Mouse (Mus musculus) olfactory bulb, adult 2 months (tissue): Measurements from ENCODE around the gene Trpm7. TPM values are rescaled to one million over a fixed set of nuclear protein-coding genes. Genes with fewer than 3 reads are reported as not detected.
"Not testable (repeated sequence)": the region's sequence is repeated elsewhere in the genome, so short reads cannot be mapped to it uniquely, and the experiment has no call there.

Source experiments
- H3K27ac ChIP-seq: fragments of 200-500 bp; 2 replicates; pipeline ENCODE4 v1.5.1; 2012; ENCODE audit warnings: low read depth, low read length; ENCODE audit not compliant: insufficient read depth
- H3K4me1 ChIP-seq: fragments of 200-500 bp; 2 replicates; pipeline ENCODE4 v1.6.1; 2012; ENCODE audit warnings: low read length; ENCODE audit not compliant: control insufficient read depth, insufficient read depth
- H3K4me3 ChIP-seq: fragments of 200-500 bp; 2 replicates; pipeline ENCODE4 v1.5.1; 2012; ENCODE audit warnings: mild to moderate bottlenecking, low read depth, low read length, moderate library complexity; ENCODE audit not compliant: insufficient read depth
- CTCF ChIP-seq: fragments of 200-500 bp; IDR thresholded peaks from 2 replicates; pipeline ENCODE4 v1.5.1; 2012; ENCODE audit warnings: low read depth, mild to moderate bottlenecking, low read length, moderate library complexity; ENCODE audit not compliant: insufficient read depth
- POLR2A ChIP-seq: fragments of 200-500 bp; IDR thresholded peaks from 2 replicates; pipeline ENCODE4 v1.6.1; 2012; ENCODE audit warnings: mild to moderate bottlenecking, low read depth, low read length, moderate library complexity; ENCODE audit not compliant: insufficient read depth
- WGBS: fragments of 180-500 bp; shearing (Covaris S2); methylation state at CpG from one replicate; pipeline ENCODE4 v1.1.7; 2018; 5-methylcytosine and 5-hydroxymethylcytosine counted together
- polyA plus RNA-seq: library from polyadenylated mRNA; stranded (reverse); fragments of >200 nt; gene quantifications from 2 replicates; pipeline ENCODE4 v1.2.4, GENCODE M21; 2012; ENCODE audit warnings: low replicate concordance; ENCODE audit not compliant: missing spikeins, insufficient read depth, insufficient read length

Trpm7 gene
- polyA plus RNA-seq, 1 experiment, result 261 TPM

GRCm38 (mm10) chr2:126891743-126892142 lies 15.7 kb upstream of the Trpm7 start:
- H3K4me3 ChIP-seq, result no peak overlapping the region
- TF ChIP-seq POLR2A (no peak), CTCF (no peak)
- H3K27ac ChIP-seq, result no peak overlapping the region
- no peaks in the 10 kb centered on the region for H3K4me1 ChIP-seq

- Histone ChIP-seq H3K4me1 (no peaks in the 10 kb centered on the region), H3K4me3 (no peak overlapping the region), H3K27ac (no peak overlapping the region)
- TF ChIP-seq CTCF, result no peak
- no peak for TF ChIP-seq POLR2A
- 84% methylated on average over 3 of the region's 3 CpGs for WGBS
Measured at GRCm38 (mm10) chr2:126887141-126887540, 11.1 kb upstream of the Trpm7 start.

DNA sequence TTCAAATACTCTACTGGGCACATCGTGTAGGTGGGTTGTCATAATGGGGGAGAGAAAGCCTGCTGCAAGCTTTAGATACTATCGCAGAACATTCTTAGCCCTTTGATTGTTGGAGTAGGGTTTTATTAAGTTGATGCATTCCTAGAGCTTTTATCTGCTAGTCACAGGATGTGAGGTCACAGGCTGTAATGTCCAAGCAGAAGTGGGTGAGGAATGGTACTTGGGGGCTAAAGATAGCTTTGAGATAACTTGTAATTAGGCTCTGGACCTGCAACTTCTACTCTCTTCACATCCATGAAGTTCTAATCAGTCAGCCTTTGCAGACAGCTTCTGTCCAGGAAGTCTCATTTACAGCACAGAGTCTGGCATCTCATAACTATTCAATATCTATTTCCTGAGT lies 9.8 kb upstream of the Trpm7 start:
- no peaks in the 10 kb centered on the region for H3K4me1 ChIP-seq
- 87% methylated on average over 2 of the region's 2 CpGs for WGBS
- no peak overlapping the region for H3K4me3 ChIP-seq
- no peak overlapping the region for H3K27ac ChIP-seq
- no peak for TF ChIP-seq CTCF
- TF ChIP-seq POLR2A, result no peak

- not testable (repeated sequence) for H3K4me1 ChIP-seq, H3K27ac ChIP-seq, H3K4me3 ChIP-seq
- WGBS, result 72% methylated on average over 2 of the region's 2 CpGs
Measured at GRCm38 (mm10) chr2:126882711-126883110, 6.7 kb upstream of the Trpm7 start.

- peaks cover 2% of the 10 kb centered on the region; the same call in 1 of the 2 replicates for H3K4me1 ChIP-seq
- WGBS, result 96% methylated on average over 1 of the region's 1 CpGs
- TF ChIP-seq POLR2A (no peak), CTCF (no peak)
Measured at GRCm38 (mm10) chr2:126877991-126878390, 2.0 kb upstream of the Trpm7 start.

GRCm38 (mm10) chr2:126875516-126875835 lies 554 bp downstream of the Trpm7 start:
- peak overlapping the region; percentile 92 for H3K4me3 ChIP-seq
- H3K4me1 ChIP-seq, result peaks cover 2% of the 10 kb centered on the region; the same call in 1 of the 2 replicates
- no peak for TF ChIP-seq CTCF
- no peak for TF ChIP-seq POLR2A
- under 1% methylated on average over 18 of the region's 18 CpGs for WGBS
- H3K27ac ChIP-seq, result peak overlapping the region; percentile 89

More at GRCm38 (mm10) chr2:126877991-126878390, 2.0 kb upstream of the Trpm7 start:
- Histone ChIP-seq H3K4me3 (no peak overlapping the region), H3K27ac (no peak overlapping the region)

- H3K4me1 ChIP-seq, result peaks cover 4% of the 10 kb centered on the region; the same call in 1 of the 2 replicates
- 22% methylated on average over 13 of the region's 13 CpGs for WGBS
- H3K4me3 ChIP-seq, result peak overlapping the region; percentile 92
- TF ChIP-seq POLR2A (no peak), CTCF (no peak)
- H3K27ac ChIP-seq, result peak overlapping the region; percentile 16; the same call in 1 of the 2 replicates
Measured at GRCm38 (mm10) chr2:126874809-126875515, 1.1 kb downstream of the Trpm7 start.

DNA sequence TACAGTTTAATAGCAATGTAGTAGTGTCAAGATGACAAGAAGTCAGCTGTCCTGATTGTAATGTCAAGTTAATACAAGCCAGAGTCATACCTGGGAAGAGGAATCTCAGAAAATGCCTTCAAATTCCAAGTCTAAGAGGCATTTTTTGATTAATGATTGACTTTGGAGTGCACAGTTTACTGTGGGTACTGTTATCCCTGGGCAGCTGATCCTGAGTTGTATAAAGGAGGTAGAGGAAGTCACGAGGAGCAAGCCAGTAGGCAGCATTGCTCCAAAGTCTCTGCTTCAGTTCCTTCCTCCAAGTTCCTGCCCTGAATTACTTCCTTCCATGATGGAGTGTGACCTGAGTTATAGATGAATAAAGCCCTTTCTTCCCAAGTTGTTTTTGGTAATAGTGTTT lies 9.7 kb downstream of the Trpm7 start:
- WGBS, result 100% methylated on average over 1 of the region's 1 CpGs
- H3K4me1 ChIP-seq, result 0 out of 2 replicates have a peak, but pooled peaks cover 2% of the 10 kb centered on the region
- no peak overlapping the region for H3K27ac ChIP-seq
- no peak overlapping the region for H3K4me3 ChIP-seq
- no peak for TF ChIP-seq CTCF
- no peak for TF ChIP-seq POLR2A

- TF ChIP-seq CTCF (no peak), POLR2A (no peak)
- H3K27ac ChIP-seq, result no peak overlapping the region
- H3K4me1 ChIP-seq, result 0 out of 2 replicates have a peak, but pooled peaks cover 2% of the 10 kb centered on the region
- H3K4me3 ChIP-seq, result no peak overlapping the region
- 91% methylated on average over 10 of the region's 10 CpGs for WGBS
Measured at GRCm38 (mm10) chr2:126865501-126866199, 10.4 kb downstream of the Trpm7 start.
